Mouse (Mus musculus): ENCODE results near the gene 1700025G04Rik. TPM values are rescaled to one million over a fixed set of nuclear protein-coding genes. Genes with fewer than 3 reads are reported as not detected.
A peak's percentile ranks its signal among the peaks of the same experiment; 100 is the strongest.

1700025G04Rik gene
- polyA plus RNA-seq, 1 experiment from 2014 or later: 27.7 TPM

DNA sequence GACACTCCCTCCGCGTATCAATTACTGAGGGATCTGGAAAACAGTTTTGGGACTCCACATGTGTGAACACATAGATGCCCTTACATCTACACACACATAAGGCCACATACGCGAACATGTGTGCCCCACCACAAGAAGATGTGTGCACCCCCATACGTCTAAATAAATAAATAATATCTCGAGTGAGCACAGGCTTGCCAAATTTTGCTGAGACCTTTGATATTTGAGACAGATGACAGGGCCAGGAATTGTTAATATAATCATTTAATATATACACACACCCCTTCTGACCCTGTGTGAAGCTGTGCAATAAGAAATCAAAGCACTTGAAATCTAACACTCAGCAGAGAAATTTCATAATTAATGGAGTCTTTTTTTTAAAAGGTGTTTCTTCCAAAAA lies 225.6 kb downstream of the 1700025G04Rik start:
- WGBS: 92% methylated on average over 6 of the region's 6 CpGs

DNA sequence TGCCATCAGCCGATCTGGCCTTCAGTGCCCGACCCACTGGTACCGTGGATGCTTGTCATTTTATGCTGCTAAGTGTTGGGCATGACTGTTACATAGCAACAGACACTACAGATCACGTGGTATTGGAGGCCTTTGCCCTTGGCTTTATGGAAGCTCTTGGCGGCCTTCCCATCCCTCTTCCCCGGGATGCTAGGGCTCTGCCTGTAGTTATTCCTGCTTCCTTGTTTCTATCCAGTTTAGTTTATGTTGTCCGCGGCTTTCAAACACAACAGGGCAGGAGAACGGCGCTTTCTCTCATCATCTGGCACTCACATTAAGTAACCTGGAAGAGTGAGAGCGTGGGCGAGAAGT lies 226.2 kb downstream of the 1700025G04Rik start:
- WGBS: 90% methylated on average over 12 of the region's 12 CpGs
- DNase-seq (ENCODE audit: low spot score): no peak
- Histone ChIP-seq H3K27ac (no peak overlapping the region), H3K9me3 (no peaks in the 10 kb centered on the region), H3K4me3 (no peak overlapping the region), H3K4me1 (replicated peaks) (peaks cover 4% of the 10 kb centered on the region; the same call in 1 of the 2 replicates), H3K27me3 (ENCODE audit: insufficient read depth, poor library complexity, severe bottlenecking) (no peaks in the 10 kb centered on the region), H3K36me3 (no peaks in the 10 kb centered on the region)

More for the DNA sequence above, 225.6 kb downstream of the 1700025G04Rik start:
- Histone ChIP-seq H3K9me3 (no peaks in the 10 kb centered on the region), H3K27ac (no peak overlapping the region), H3K27me3 (ENCODE audit: insufficient read depth, poor library complexity, severe bottlenecking) (no peaks in the 10 kb centered on the region), H3K4me1 (replicated peaks) (peaks cover 4% of the 10 kb centered on the region; the same call in 1 of the 2 replicates), H3K4me3 (no peak overlapping the region), H3K36me3 (no peaks in the 10 kb centered on the region)
- DNase-seq (ENCODE audit: low spot score): no peak

DNA sequence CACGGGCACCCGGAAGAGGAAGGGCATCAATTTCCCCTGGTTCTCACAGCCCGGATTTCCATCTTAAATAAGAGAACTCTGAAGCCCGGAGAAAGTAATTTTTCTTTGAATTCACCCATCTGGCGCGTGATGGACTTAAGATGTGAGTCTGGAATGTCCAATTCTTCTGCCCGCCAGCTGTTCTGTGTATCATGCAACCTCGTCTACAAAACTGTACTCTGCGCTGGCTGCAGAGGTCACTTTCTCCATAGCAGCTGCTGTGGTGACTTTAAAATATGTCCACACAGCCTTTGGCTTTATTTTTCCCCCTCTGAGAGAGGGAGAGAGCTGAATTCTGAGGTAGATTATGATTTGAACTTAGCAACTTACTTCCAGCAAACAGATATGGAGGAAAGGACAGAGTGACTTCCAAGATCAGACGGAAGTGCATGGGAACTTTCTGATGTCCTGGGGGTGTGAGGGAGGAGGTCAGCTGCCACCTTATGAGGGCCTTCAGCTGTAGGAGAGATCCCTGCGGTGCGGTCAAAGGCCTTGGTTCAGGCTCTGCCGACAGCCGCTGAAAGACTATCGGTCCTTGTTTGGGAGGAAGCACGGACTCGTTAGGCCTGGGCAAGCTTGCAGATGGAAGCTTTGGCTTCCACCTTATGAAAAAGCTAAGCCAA lies 226.7 kb downstream of the 1700025G04Rik start:
- Histone ChIP-seq H3K27me3 (ENCODE audit: insufficient read depth, poor library complexity, severe bottlenecking) (no peaks in the 10 kb centered on the region), H3K4me3 (no peak overlapping the region), H3K36me3 (no peaks in the 10 kb centered on the region), H3K9me3 (no peaks in the 10 kb centered on the region), H3K4me1 (replicated peaks) (peaks cover 4% of the 10 kb centered on the region; the same call in 1 of the 2 replicates), H3K27ac (no peak overlapping the region)
- 83% methylated on average over 17 of the region's 17 CpGs for WGBS
- no peak for DNase-seq (ENCODE audit: low spot score)

DNA sequence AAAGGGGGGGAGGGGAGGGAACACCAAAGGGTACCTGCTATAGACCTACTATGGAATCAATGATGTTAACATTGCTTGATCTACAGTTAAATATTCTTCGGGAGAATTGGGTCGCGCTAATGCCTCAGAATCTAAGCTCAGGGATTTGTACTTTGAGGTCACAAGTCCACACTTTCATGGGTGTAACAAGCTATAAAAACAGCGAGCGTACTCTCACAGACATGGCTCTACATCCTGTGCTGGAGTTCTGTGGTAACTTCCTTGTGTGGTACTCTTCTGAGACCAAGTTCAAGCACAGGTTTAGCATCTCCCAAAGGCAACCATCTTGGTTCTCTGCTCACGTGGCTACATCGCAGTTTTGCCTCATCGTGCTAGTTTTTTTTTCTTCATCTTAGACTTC lies 227.8 kb downstream of the 1700025G04Rik start:
- Histone ChIP-seq H3K4me3 (no peak overlapping the region), H3K36me3 (no peaks in the 10 kb centered on the region), H3K27ac (no peak overlapping the region), H3K9me3 (no peaks in the 10 kb centered on the region), H3K4me1 (replicated peaks) (peaks cover 4% of the 10 kb centered on the region; the same call in 1 of the 2 replicates), H3K27me3 (ENCODE audit: insufficient read depth, poor library complexity, severe bottlenecking) (no peaks in the 10 kb centered on the region)
- WGBS: 92% methylated on average over 8 of the region's 8 CpGs
- DNase-seq (ENCODE audit: low spot score): no peak

DNA sequence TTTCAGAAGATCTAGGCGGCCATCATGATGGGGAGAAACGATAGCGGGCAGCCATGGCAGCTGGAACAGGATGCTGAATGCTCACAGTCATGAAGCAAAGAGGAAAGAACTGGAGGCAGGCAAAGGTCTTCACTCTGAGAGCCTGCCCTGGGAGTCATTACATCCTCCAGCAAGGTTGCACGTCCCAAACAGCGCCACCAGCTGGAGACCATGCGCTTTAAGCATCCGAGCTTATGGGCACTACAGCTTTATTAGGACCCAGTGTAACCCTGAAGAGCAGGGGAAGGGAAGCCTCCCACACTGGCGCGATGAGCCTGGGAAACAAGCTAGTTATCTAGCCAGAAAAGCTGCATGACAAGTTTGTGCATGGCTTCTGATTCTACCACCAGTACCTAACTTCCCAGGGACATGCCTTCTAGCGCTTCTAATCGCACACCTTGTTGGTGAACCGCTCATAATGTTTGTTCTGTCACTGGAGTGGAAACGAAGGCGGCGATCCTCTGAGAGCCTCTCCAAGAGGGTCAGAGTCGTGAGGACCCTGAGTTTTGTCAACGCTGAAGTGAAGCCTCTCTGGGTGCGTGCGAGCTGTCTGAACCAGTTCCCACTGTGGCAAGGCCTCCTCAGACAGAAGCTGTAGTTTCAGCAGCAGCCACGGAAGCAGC lies 228.5 kb downstream of the 1700025G04Rik start:
- H3K27me3 ChIP-seq (ENCODE audit: insufficient read depth, poor library complexity, severe bottlenecking): no peaks in the 10 kb centered on the region
- H3K4me3 ChIP-seq: no peak overlapping the region
- H3K4me1 ChIP-seq (replicated peaks): peaks cover 4% of the 10 kb centered on the region; the same call in 1 of the 2 replicates
- no peak overlapping the region for H3K27ac ChIP-seq
- H3K9me3 ChIP-seq: no peaks in the 10 kb centered on the region
- H3K36me3 ChIP-seq: no peaks in the 10 kb centered on the region
- 68% methylated on average over 20 of the region's 20 CpGs for WGBS
- DNase-seq (ENCODE audit: low spot score): no peak

DNA sequence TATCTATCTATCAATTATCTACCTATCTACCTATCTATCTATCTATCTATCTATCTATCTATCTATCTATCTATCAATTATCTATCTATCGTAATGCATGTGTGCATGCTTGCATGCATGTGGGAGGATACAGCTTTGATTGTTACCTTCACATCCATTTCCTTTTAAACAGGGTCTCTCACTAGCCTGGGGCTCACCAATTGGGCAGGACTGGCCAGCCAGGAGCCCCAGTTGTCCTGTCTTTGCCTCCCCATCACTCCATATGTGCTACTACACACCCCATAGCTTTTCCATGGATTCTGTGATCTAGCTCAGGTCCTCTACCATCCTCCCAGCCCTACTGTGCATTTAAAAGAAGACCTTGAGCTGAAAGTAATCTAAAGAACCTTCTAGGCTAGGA lies 231.5 kb downstream of the 1700025G04Rik start:
- no peaks in the 10 kb centered on the region for H3K27me3 ChIP-seq (ENCODE audit: insufficient read depth, poor library complexity, severe bottlenecking)
- no peak overlapping the region for H3K4me3 ChIP-seq
- H3K36me3 ChIP-seq: no peaks in the 10 kb centered on the region
- no peak overlapping the region for H3K27ac ChIP-seq
- H3K4me1 ChIP-seq (replicated peaks): peaks cover 4% of the 10 kb centered on the region; the same call in 1 of the 2 replicates
- WGBS: 97% methylated on average over 1 of the region's 1 CpGs
- DNase-seq (ENCODE audit: low spot score): no peak
- no peaks in the 10 kb centered on the region for H3K9me3 ChIP-seq

DNA sequence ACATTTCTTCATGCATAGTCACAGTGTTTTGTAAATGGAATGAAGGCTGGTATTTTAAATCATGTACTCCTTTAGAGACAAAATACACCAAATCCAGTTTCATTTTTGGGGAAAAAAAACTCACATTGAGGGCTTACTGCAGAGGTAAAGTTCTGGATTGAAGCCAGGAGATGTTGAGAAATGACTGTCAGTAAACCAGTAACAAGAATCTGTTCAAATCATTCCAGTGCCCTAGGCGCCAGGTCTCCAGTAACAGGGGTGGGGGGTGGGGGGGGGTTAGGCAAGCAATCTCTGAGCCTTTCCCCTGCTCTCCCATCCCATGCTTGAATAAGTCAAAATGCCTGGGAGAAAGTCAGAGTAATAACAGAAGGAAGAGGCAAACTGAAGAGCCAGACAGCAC lies 234.4 kb downstream of the 1700025G04Rik start:
- Histone ChIP-seq H3K9me3 (no peaks in the 10 kb centered on the region), H3K4me3 (no peak overlapping the region), H3K27me3 (ENCODE audit: insufficient read depth, poor library complexity, severe bottlenecking) (no peaks in the 10 kb centered on the region), H3K36me3 (no peaks in the 10 kb centered on the region), H3K27ac (no peak overlapping the region), H3K4me1 (replicated peaks) (peaks cover 8% of the 10 kb centered on the region; the same call in 1 of the 2 replicates)
- 68% methylated on average over 1 of the region's 1 CpGs for WGBS
- DNase-seq (ENCODE audit: low spot score): no peak

DNA sequence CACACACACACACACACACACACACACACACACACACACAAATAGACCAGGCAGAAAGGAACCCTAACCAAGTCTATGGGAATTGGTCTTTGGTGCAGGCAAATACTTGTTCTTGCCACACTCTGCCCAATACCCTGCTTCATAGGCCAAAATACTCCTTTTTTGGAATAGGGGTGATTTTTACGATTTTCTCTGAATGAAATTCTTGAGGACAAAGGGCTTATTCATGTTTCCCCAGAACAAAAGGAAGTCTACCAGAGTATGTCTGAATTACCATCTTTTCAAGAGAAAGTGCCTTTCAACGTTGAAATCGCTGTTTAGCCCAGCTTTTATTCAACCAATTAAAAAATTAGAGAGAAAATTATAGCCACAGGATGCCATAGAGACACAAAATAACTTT lies 237.9 kb downstream of the 1700025G04Rik start:
- no peak for DNase-seq (ENCODE audit: low spot score)
- H3K4me3 ChIP-seq: no peak overlapping the region
- 0 out of 2 replicates have a peak overlapping the region, but pooled peaks have one; percentile 41 for H3K27ac ChIP-seq
- WGBS: 31% methylated on average over 3 of the region's 3 CpGs
- peaks cover 13% of the 10 kb centered on the region; the same call in 1 of the 2 replicates for H3K4me1 ChIP-seq (replicated peaks)
- H3K27me3 ChIP-seq (ENCODE audit: insufficient read depth, poor library complexity, severe bottlenecking): no peaks in the 10 kb centered on the region
- no peaks in the 10 kb centered on the region for H3K36me3 ChIP-seq
- no peaks in the 10 kb centered on the region for H3K9me3 ChIP-seq

DNA sequence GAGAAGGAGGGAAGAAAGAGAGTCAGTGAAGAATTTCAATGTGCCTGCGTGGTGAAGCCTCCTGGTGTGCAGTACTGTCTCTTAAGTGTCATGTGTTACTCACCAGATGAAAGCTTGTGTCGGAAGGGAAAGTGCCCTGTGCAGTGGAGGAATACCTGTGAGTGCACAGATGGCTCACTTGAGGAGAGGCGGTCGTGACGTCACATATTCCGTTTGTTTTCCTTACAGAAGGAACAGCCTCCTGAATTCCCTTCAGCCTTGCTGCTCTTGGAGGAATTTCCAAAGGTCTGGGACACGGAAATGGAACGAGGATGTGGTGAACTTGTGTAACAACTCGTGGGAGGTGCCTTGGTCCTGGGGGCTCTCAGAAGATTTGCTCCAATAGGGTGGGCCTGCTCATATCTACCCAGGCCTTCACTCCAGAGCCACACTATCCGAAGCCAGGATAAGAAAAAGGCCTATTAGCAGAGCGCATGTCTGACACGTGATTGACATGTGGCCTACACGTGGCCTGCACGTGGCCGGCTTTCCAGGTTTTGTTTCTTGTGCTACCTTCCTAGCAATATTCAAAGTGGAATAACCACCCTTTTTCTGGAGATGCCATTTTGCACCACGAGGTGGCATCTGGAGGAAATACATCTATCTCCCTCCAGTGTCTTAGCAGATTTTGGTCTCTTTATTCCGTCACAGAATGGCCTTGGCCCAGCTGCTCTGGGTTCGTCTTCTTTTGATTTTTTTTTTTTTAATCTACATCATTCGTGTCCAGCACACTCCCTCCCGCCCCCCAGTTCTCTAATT lies 238.7 kb downstream of the 1700025G04Rik start:
- 86% methylated on average over 20 of the region's 20 CpGs for WGBS
- H3K27ac ChIP-seq: 0 out of 2 replicates have a peak overlapping the region, but pooled peaks have one; percentile 41
- no peak for DNase-seq (ENCODE audit: low spot score)

DNA sequence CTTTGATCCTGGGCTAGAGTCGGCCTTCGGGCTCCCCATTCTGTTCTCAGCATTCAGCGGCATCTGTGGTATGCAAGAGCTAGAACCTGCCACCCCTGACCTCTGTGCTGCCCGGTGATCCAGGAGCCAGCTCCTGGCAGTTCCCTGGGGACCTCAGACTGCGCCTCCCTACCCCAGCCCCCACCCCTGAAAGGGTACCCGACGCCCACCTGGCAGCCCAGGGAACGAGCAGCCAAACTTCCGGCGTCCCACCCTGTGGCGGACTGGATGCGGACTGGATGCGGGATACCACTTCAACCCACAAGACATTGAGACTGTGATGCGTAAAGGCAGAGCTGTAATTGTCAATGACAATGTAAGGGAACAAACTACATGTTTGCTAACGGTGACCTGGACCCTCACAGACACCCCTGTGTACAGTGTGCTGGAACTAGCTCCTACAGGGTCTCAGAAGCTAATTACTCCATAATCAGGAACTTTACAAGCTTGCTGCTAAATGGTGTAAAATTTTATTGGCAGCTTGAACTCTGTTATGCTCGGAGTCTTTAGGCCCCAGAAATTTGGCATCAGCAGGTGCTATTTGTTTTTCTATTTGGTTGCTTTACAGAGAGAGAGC lies 239.8 kb downstream of the 1700025G04Rik start:
- H3K9me3 ChIP-seq: no peaks in the 10 kb centered on the region
- H3K27ac ChIP-seq: no peak overlapping the region
- peaks cover 20% of the 10 kb centered on the region for H3K4me1 ChIP-seq (replicated peaks)
- no peaks in the 10 kb centered on the region for H3K36me3 ChIP-seq
- no peak for DNase-seq (ENCODE audit: low spot score)
- 84% methylated on average over 16 of the region's 16 CpGs for WGBS
- H3K4me3 ChIP-seq: no peak overlapping the region
- no peaks in the 10 kb centered on the region for H3K27me3 ChIP-seq (ENCODE audit: insufficient read depth, poor library complexity, severe bottlenecking)

More for the DNA sequence above, 238.7 kb downstream of the 1700025G04Rik start:
- Histone ChIP-seq H3K4me1 (replicated peaks) (peaks cover 15% of the 10 kb centered on the region; the same call in 1 of the 2 replicates), H3K4me3 (no peak overlapping the region), H3K9me3 (no peaks in the 10 kb centered on the region), H3K27me3 (ENCODE audit: insufficient read depth, poor library complexity, severe bottlenecking) (no peaks in the 10 kb centered on the region), H3K36me3 (no peaks in the 10 kb centered on the region)

DNA sequence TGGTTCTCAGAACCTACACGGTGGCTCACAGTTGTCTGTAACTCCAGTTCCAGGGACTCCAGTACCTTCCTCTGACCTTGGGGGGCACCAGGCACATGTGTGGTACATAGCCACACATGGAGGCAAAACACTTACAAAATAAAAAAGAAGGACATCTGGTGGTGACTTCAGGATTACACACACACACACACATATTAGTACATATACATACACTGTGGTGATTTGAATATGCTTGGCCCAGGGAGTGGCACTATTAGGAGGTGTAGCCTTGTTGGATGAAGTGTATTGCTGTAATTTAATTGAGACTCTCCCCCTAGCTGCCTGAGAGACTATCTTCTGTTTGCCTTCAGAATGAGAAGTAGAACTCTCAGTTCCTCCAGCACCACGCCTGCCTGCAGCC lies 241.6 kb downstream of the 1700025G04Rik start:
- H3K27me3 ChIP-seq (ENCODE audit: insufficient read depth, poor library complexity, severe bottlenecking): no peaks in the 10 kb centered on the region

DNA sequence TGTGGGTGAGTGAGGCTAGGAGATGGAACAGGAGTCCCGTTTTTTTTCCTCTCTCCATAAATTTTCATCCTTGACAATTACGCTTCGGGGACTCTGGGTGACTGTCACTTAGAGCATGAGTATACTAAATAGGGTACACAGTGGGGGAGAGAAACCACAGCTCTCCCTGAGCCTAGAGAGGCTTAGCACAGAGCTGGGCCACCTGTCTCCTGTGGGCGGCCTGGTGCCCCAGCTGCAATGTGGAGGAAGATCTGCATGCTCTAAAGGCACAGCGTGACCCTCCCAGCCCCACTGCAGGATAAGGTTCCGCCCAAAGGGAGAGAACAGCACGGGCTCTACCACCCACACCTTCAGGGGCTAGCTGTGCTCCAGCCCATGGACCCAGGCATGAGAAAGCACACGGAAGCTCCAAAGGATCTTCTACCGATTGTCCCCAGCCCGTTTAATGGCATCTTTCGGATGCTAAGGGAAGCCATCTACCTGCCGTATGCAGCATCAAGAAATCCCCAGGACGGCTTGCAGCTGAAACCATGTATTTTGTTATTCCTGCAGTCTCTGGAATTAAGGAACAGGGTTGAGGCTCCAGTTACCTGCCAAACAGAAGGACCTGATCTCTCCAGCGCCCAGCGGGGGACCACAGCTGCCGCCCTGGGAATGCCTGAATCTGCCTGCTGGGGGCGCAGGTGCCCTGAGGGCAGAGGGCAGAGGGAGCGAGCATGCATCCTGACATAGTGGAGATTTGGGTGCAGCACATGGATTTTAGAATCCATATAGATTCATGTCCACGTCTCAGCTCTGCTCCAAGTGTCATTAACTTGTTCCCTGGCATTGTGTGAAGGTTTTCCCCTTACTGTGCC lies 243.8 kb downstream of the 1700025G04Rik start:
- WGBS: 61% methylated on average over 19 of the region's 19 CpGs
- DNase-seq (ENCODE audit: low spot score): no peak

More for the DNA sequence above, 241.6 kb downstream of the 1700025G04Rik start:
- WGBS: 89% methylated on average over 2 of the region's 2 CpGs
- H3K27ac ChIP-seq: no peak overlapping the region
- no peaks in the 10 kb centered on the region for H3K9me3 ChIP-seq
- no peak overlapping the region for H3K4me3 ChIP-seq
- H3K36me3 ChIP-seq: no peaks in the 10 kb centered on the region
- H3K4me1 ChIP-seq (replicated peaks): peaks cover 20% of the 10 kb centered on the region
- no peak for DNase-seq (ENCODE audit: low spot score)

More for the DNA sequence above, 243.8 kb downstream of the 1700025G04Rik start:
- Histone ChIP-seq H3K4me1 (replicated peaks) (peaks cover 12% of the 10 kb centered on the region), H3K36me3 (no peaks in the 10 kb centered on the region), H3K27me3 (ENCODE audit: insufficient read depth, poor library complexity, severe bottlenecking) (no peaks in the 10 kb centered on the region), H3K4me3 (no peak overlapping the region), H3K27ac (0 out of 2 replicates have a peak overlapping the region, but pooled peaks have one; percentile 24), H3K9me3 (no peaks in the 10 kb centered on the region)

All from hindbrain, embryonic 10.5 days (tissue).